Mouse (Mus musculus): ENCODE data around the gene 4930426L09Rik. TPM values are rescaled to one million over a fixed set of nuclear protein-coding genes. Genes with fewer than 3 reads are reported as not detected.

Gene 4930426L09Rik
- polyA plus RNA-seq, 1 experiment from 2014 or later = 0.17 TPM

- WGBS = 58% methylated on average over 4 of the region's 4 CpGs
- ATAC-seq (ENCODE audit: low FRiP score, low TSS enrichment) = peak; percentile 49; the same call in 1 of the 2 replicates
Observed at GRCm38 (mm10) chr2:19037907-19038570, 39.9 kb downstream of the 4930426L09Rik start.

DNA sequence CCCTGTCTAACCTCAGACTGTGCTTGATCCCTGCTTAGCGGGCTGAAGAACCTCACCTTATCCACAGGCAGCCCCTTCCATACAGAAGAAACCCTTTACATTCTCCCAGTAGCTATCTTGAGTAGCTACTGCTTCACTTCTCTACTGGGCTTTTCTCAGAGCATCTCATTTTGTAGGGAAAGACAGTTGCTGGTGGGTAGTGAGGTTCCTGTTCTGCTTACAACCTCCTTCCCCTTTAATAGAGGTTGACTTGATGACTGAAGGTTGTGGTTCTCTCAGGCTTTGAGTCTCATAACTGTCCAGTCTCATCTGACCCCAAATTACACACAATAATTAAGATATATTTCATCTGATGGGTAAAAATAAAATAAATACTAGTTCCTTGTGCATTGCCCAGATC lies 50.1 kb downstream of the 4930426L09Rik start:
- no peak for ATAC-seq (ENCODE audit: low FRiP score, low TSS enrichment)
- H3K9me3 ChIP-seq (ENCODE audit: low read length) = no peaks in the 10 kb centered on the region
- H3K27ac ChIP-seq (ENCODE audit: low read length) = no peak overlapping the region
- H3K4me2 ChIP-seq (replicated peaks; ENCODE audit: low read depth, low read length) = no peak overlapping the region
- H3K4me3 ChIP-seq (ENCODE audit: low read length) = no peak overlapping the region
- no peak overlapping the region for H3K9ac ChIP-seq (replicated peaks; ENCODE audit: low read length)
- no peaks in the 10 kb centered on the region for H3K36me3 ChIP-seq (ENCODE audit: insufficient read depth, low read length)
- WGBS = 96% methylated on average over 1 of the region's 1 CpGs
- no peaks in the 10 kb centered on the region for H3K27me3 ChIP-seq (ENCODE audit: insufficient read depth, low read length)
- no peaks in the 10 kb centered on the region for H3K4me1 ChIP-seq (ENCODE audit: insufficient read depth, low read length)

More at GRCm38 (mm10) chr2:19037907-19038570, 39.9 kb downstream of the 4930426L09Rik start:
- Histone ChIP-seq H3K36me3 (ENCODE audit: insufficient read depth, low read length) (no peaks in the 10 kb centered on the region), H3K4me1 (ENCODE audit: insufficient read depth, low read length) (0 out of 2 replicates have a peak, but pooled peaks cover 3% of the 10 kb centered on the region), H3K9me3 (ENCODE audit: low read length) (no peaks in the 10 kb centered on the region), H3K9ac (replicated peaks; ENCODE audit: low read length) (no peak overlapping the region), H3K27me3 (ENCODE audit: insufficient read depth, low read length) (no peaks in the 10 kb centered on the region), H3K4me3 (ENCODE audit: low read length) (no peak overlapping the region), H3K4me2 (replicated peaks; ENCODE audit: low read depth, low read length) (no peak overlapping the region), H3K27ac (ENCODE audit: low read length) (peak overlapping the region; percentile 89)

DNA sequence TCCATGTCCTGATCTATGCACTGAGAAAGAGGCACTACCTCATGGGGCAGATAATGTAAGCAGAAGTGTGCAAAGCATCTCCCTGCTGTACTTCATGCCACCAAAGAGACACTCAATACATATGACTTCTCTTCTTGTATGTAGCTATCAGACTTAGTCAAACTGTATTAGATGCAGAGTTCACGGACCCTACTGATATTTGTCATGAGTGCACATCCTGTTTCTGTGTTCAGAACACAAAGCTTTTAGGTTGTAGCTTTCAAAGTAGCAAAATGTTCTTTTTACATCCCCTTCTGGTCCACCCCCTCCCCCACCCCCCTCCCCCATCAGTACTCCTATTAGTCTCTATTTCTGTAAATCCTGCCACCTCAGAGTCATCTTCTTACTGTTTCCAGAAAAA lies 51.2 kb downstream of the 4930426L09Rik start:
- Histone ChIP-seq H3K4me3 (ENCODE audit: low read length) (no peak overlapping the region), H3K27me3 (ENCODE audit: insufficient read depth, low read length) (no peaks in the 10 kb centered on the region), H3K9me3 (ENCODE audit: low read length) (no peaks in the 10 kb centered on the region), H3K9ac (replicated peaks; ENCODE audit: low read length) (no peak overlapping the region), H3K36me3 (ENCODE audit: insufficient read depth, low read length) (no peaks in the 10 kb centered on the region), H3K27ac (ENCODE audit: low read length) (no peak overlapping the region), H3K4me2 (replicated peaks; ENCODE audit: low read depth, low read length) (no peak overlapping the region), H3K4me1 (ENCODE audit: insufficient read depth, low read length) (no peaks in the 10 kb centered on the region)
- WGBS = 87% methylated on average over 1 of the region's 1 CpGs
- ATAC-seq (ENCODE audit: low FRiP score, low TSS enrichment) = no peak

Other genes starting within 250 kb of the 4930426L09Rik start
- gene Pip4k2a, start 217 bp upstream of the 4930426L09Rik start, polyA plus RNA-seq (2015; fragmentation: Nextera tagmentation; extraction: Ambion mirVana) = 13.0 TPM in 2 replicates
- gene Armc3, start 201.0 kb downstream of the 4930426L09Rik start, polyA plus RNA-seq (2015; fragmentation: Nextera tagmentation; extraction: Ambion mirVana) = 0.21 and 0.30 TPM in 2 replicates